Mouse (Mus musculus) lung, embryonic 14.5 days (tissue): ENCODE results near the gene Ldhd. TPM values are rescaled to one million over a fixed set of nuclear protein-coding genes. Genes with fewer than 3 reads are reported as not detected.

Experiments
- ATAC-seq: fragments of 200-750 bp; cut with Nextera tagmentation; 2 replicates; pipeline ENCODE4 v1.8.0; 2017; ENCODE audit warnings: mild to moderate bottlenecking, moderate TSS enrichment, moderate library complexity; ENCODE audit not compliant: insufficient read depth
- DNase-seq: peaks from one replicate; pipeline ENCODE4 v3.0.0-alpha.2; 2015
- H3K27ac ChIP-seq: fragments of 300-500 bp; sonication (generic); 2 replicates; pipeline ENCODE4 v1.5.1; 2014; ENCODE audit warnings: low read depth, mild to moderate bottlenecking, moderate library complexity
- H3K27me3 ChIP-seq: fragments of 300-500 bp; sonication (generic); 2 replicates; pipeline ENCODE4 v1.6.1; 2014; ENCODE audit warnings: low read length, control low read depth; ENCODE audit not compliant: insufficient read depth
- H3K36me3 ChIP-seq: fragments of 300-500 bp; sonication (generic); 2 replicates; pipeline ENCODE4 v1.6.1; 2014; ENCODE audit warnings: control low read depth; ENCODE audit not compliant: insufficient read depth
- H3K4me1 ChIP-seq: fragments of 300-500 bp; sonication (generic); 2 replicates; pipeline ENCODE4 v1.6.1; 2014; ENCODE audit warnings: antibody characterized with exemption, control low read depth; ENCODE audit not compliant: insufficient read depth
- H3K4me2 ChIP-seq: fragments of 300-500 bp; sonication (generic); 2 replicates; pipeline ENCODE4 v1.6.1; 2014; ENCODE audit warnings: mild to moderate bottlenecking
- H3K4me3 ChIP-seq: fragments of 300-500 bp; sonication (generic); 2 replicates; pipeline ENCODE4 v1.5.1; 2014; ENCODE audit warnings: low read depth, low read length
- H3K9ac ChIP-seq: fragments of 300-500 bp; sonication (generic); 2 replicates; pipeline ENCODE4 v1.6.1; 2014
- H3K9me3 ChIP-seq: fragments of 300-500 bp; sonication (generic); 2 replicates; pipeline ENCODE4 v1.6.1; 2016; ENCODE audit warnings: low read depth, low read length, control low read depth
- CTCF ChIP-seq: IDR thresholded peaks from 2 replicates; pipeline ENCODE4 v1.5.1; 2016; ENCODE audit warnings: antibody characterized with exemption, low read depth
- WGBS: fragments of 180-500 bp; shearing (Covaris S2); extraction: QIAGEN DNeasy Blood & Tissue Kit; methylation state at CpG from one replicate; pipeline ENCODE4 v1.1.7; 2014; 5-methylcytosine and 5-hydroxymethylcytosine counted together
- polyA plus RNA-seq: library from polyadenylated mRNA; unstranded; fragments of >200 nt; fragmentation: Nextera tagmentation; extraction: Ambion mirVana; gene quantifications from 2 replicates; pipeline ENCODE4 v1.2.1, GENCODE M21; 2014

The Ldhd gene
- polyA plus RNA-seq, 1 experiment from 2014 or later: 0.30 TPM

GRCm38 (mm10) chr8:111574016-111574415 is 56.2 kb downstream of the Ldhd start:
- H3K4me1 ChIP-seq: no peaks in the 10 kb centered on the region
- H3K9me3 ChIP-seq: no peaks in the 10 kb centered on the region
- DNase-seq: no peak
- no peaks in the 10 kb centered on the region for H3K27me3 ChIP-seq
- no peak overlapping the region for H3K4me2 ChIP-seq
- no peak for ATAC-seq
- H3K27ac ChIP-seq: no peak overlapping the region
- no peak for TF ChIP-seq CTCF
- 72% methylated on average over 2 of the region's 2 CpGs for WGBS
- no peak overlapping the region for H3K4me3 ChIP-seq
- no peak overlapping the region for H3K9ac ChIP-seq
- H3K36me3 ChIP-seq: no peaks in the 10 kb centered on the region; the same call in 1 of the 2 replicates

Other genes starting within 250 kb of the Ldhd start
- 0.07 TPM in 1 of 2 replicates, not detected in the other for gene Fa2h, start 236.6 kb downstream of the Ldhd start, polyA plus RNA-seq
- 4.4 TPM in 2 replicates for gene Wdr59, start 108.3 kb downstream of the Ldhd start, polyA plus RNA-seq
- gene Znrf1, start 94.3 kb downstream of the Ldhd start, polyA plus RNA-seq: 39.4 and 51.6 TPM in 2 replicates
- 22.0 and 22.5 TPM in 2 replicates for gene Zfp1, start 13.0 kb upstream of the Ldhd start, polyA plus RNA-seq
- not detected in 2 replicates for gene Ctrb1, start 60.6 kb upstream of the Ldhd start, polyA plus RNA-seq
- gene Bcar1, start 113.4 kb upstream of the Ldhd start, polyA plus RNA-seq: 54.5 and 56.3 TPM in 2 replicates
- 195 and 200 TPM in 2 replicates for gene Cfdp1, start 223.9 kb upstream of the Ldhd start, polyA plus RNA-seq
- 7.0 and 7.3 TPM in 2 replicates for gene Tmem170, start 246.4 kb upstream of the Ldhd start, polyA plus RNA-seq